Mouse (Mus musculus): ENCODE results near the gene Gm38431. TPM values are rescaled to one million over a fixed set of nuclear protein-coding genes. Genes with fewer than 3 reads are reported as not detected.
A peak's percentile ranks its signal among the peaks of the same experiment; 100 is the strongest.
"Not testable (repeated sequence)": the region's sequence is repeated elsewhere in the genome, so short reads cannot be mapped to it uniquely, and the experiment has no call there.

The Gm38431 gene
- polyA plus RNA-seq, 1 experiment from 2014 or later = 1.2 TPM

DNA sequence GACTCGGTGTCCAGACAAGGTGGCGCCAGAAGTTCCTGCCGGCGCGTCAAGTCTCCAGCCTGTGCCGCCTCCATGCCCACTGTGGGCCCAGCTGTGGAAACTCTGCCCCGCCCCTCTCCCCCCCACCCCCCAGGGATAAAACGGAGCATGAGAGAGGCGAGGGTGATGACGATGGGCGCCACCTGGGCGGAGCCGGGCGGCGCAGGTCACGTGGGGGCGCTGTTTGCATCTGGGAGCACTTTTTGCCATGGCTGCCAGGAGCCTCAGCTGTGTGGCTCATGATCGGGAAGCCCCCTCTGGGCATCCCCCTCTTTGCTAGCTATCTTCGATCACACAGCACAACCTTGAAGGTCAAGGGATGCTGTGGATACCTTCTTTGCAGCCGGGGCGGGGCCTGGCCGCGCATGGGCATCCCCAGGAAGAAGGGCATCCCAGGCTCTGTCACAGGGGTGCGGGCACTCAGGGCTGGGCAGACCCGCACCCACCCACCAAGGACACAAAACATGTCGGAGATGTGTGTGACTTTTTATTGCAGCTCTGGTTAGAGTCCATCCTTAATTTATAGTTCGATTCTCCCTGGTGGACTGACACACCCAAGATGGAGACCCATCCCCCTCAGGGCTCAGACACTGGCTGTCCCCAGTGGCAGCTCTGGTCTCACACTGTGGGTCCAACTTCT, 24.7 kb downstream of the Gm38431 start, which contains the start of gene Zglp1:
Gene Zglp1 (minus strand): TSS at position 88 of the 679 bp plus-strand sequence.
- Histone ChIP-seq H3K4me2 (ENCODE audit: low read depth, low read length) (no peak within 1 kb of the TSS), H3K27ac (ENCODE audit: low read length) (no peak within 1 kb of the TSS), H3K9me3 (ENCODE audit: control insufficient read depth, low read length) (no peaks in the 10 kb centered on the region), H3K27me3 (ENCODE audit: control insufficient read depth, insufficient read depth, low read depth, low read length) (no peaks in the 10 kb centered on the region), H3K4me1 (replicated peaks; ENCODE audit: control insufficient read depth, insufficient read depth, low read length) (no peaks in the 10 kb centered on the region; the same call in none of the 2 replicates), H3K9ac (ENCODE audit: low read length) (no peak within 1 kb of the TSS), H3K36me3 (ENCODE audit: control insufficient read depth, insufficient read depth, low read length) (peaks cover 12% of the 10 kb centered on the region), H3K4me3 (ENCODE audit: low read length) (no peak within 1 kb of the TSS)
- no peak for ATAC-seq (ENCODE audit: low read depth)
- 79% methylated on average over 27 of the region's 27 CpGs for WGBS

DNA sequence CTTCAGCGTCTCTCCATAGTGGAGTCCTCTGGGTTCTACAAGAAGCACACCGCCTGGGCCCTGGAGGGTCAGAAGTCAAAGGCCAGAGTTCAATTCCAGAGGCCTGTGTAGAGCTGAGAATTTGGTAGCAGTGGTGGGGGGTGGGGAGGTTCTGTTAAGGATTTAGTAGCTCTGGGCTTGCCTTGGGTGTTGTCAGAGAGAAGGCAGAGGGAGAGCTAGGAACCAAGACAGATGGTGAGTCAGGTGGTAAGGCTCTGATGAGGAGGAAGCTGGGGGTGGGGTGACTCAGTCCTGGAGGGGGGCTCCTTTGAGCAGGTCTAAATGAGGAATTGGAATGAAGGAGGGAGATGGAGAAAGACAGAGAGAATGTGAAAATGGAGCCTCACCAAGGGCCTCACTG, 28.9 kb downstream of the Gm38431 start:
- Histone ChIP-seq H3K36me3 (ENCODE audit: control insufficient read depth, insufficient read depth, low read length) (peaks cover 12% of the 10 kb centered on the region), H3K9me3 (ENCODE audit: control insufficient read depth, low read length) (no peaks in the 10 kb centered on the region), H3K4me3 (ENCODE audit: low read length) (no peak overlapping the region), H3K27me3 (ENCODE audit: control insufficient read depth, insufficient read depth, low read depth, low read length) (no peaks in the 10 kb centered on the region), H3K27ac (ENCODE audit: low read length) (no peak overlapping the region), H3K9ac (ENCODE audit: low read length) (no peak overlapping the region), H3K4me2 (ENCODE audit: low read depth, low read length) (no peak overlapping the region), H3K4me1 (replicated peaks; ENCODE audit: control insufficient read depth, insufficient read depth, low read length) (no peaks in the 10 kb centered on the region)
- no peak for ATAC-seq (ENCODE audit: low read depth)
- WGBS = 87% methylated on average over 2 of the region's 2 CpGs

DNA sequence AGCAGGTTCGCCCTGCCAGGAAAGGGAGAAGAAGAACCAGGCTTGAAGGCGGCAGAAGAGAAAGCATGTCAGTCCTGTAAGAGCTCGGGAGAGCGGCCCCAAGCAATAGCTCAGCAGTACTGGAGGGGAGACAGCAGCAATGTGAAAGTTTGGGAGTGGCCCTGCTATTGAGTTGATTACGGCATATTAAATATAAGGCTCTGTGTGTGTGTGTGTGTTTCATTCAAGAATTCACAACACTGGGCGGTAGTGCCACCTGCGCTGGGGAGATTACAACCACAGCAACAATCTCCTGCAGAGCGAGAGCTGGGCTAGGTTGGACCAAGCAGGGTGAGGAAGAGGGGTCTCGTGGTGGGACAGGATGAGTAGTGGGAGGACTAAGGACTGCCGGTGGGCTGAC, 40.2 kb downstream of the Gm38431 start:
- Histone ChIP-seq H3K36me3 (ENCODE audit: control insufficient read depth, insufficient read depth, low read length) (no peaks in the 10 kb centered on the region), H3K9ac (ENCODE audit: low read length) (no peak overlapping the region), H3K27ac (ENCODE audit: low read length) (no peak overlapping the region), H3K4me3 (ENCODE audit: low read length) (no peak overlapping the region), H3K4me1 (replicated peaks; ENCODE audit: control insufficient read depth, insufficient read depth, low read length) (no peaks in the 10 kb centered on the region), H3K4me2 (ENCODE audit: low read depth, low read length) (no peak overlapping the region), H3K27me3 (ENCODE audit: control insufficient read depth, insufficient read depth, low read depth, low read length) (no peaks in the 10 kb centered on the region), H3K9me3 (ENCODE audit: control insufficient read depth, low read length) (no peaks in the 10 kb centered on the region)
- no peak for ATAC-seq (ENCODE audit: low read depth)
- WGBS = 48% methylated on average over 10 of the region's 10 CpGs

DNA sequence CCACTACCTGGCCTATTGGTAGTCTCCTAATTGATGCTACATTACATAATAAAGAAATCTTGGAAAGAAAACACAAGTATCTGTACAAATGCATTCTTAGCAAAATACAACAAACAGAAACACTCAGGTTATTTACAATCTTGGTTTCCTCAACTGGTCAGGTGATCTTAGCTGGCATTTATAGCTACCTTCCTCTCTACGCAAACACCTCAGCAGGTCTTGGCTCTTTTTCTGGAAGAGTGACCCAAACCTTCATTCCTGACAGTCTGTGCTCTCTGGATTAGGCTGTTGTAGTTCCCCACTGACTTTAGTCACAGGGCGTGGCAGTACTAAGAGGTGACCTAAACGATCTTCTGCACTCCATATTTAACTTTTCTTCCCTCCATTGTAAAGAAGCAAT, 46.6 kb downstream of the Gm38431 start:
- no peaks in the 10 kb centered on the region for H3K4me1 ChIP-seq (replicated peaks; ENCODE audit: control insufficient read depth, insufficient read depth, low read length)
- no peaks in the 10 kb centered on the region for H3K9me3 ChIP-seq (ENCODE audit: control insufficient read depth, low read length)
- H3K27ac ChIP-seq (ENCODE audit: low read length) = no peak overlapping the region
- no peaks in the 10 kb centered on the region for H3K36me3 ChIP-seq (ENCODE audit: control insufficient read depth, insufficient read depth, low read length)
- H3K27me3 ChIP-seq (ENCODE audit: control insufficient read depth, insufficient read depth, low read depth, low read length) = peaks cover 2% of the 10 kb centered on the region; the same call in 1 of the 2 replicates
- no peak overlapping the region for H3K4me2 ChIP-seq (ENCODE audit: low read depth, low read length)
- no peak overlapping the region for H3K9ac ChIP-seq (ENCODE audit: low read length)
- WGBS = 66% methylated on average over 3 of the region's 3 CpGs
- ATAC-seq (ENCODE audit: low read depth) = no peak
- H3K4me3 ChIP-seq (ENCODE audit: low read length) = no peak overlapping the region

DNA sequence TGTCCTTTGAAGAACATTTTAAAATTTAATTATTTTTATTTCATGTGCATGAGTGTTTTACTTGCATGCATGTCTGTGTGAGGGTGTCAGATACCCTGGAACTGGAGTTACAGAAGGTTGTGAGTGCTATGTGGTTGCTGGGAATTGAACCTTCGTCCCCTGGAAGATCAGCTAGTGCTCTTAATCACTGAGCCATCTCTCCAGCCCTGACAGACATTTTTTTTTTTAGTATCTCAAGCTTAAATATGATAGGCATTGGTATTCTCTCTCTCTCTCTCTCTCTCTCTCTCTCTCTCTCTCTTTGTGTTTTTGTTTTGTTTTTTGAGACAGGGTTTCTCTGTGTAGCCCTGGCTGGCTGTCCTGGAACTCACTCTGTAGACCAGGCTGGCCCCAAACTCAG, 47.0 kb downstream of the Gm38431 start:
- not testable (repeated sequence) for H3K27me3 ChIP-seq (ENCODE audit: control insufficient read depth, insufficient read depth, low read depth, low read length); H3K9ac ChIP-seq (ENCODE audit: low read length); H3K4me1 ChIP-seq (replicated peaks; ENCODE audit: control insufficient read depth, insufficient read depth, low read length); H3K36me3 ChIP-seq (ENCODE audit: control insufficient read depth, insufficient read depth, low read length); H3K27ac ChIP-seq (ENCODE audit: low read length); H3K9me3 ChIP-seq (ENCODE audit: control insufficient read depth, low read length); H3K4me2 ChIP-seq (ENCODE audit: low read depth, low read length); H3K4me3 ChIP-seq (ENCODE audit: low read length); ATAC-seq (ENCODE audit: low read depth)
- WGBS = 36% methylated on average over 1 of the region's 1 CpGs

DNA sequence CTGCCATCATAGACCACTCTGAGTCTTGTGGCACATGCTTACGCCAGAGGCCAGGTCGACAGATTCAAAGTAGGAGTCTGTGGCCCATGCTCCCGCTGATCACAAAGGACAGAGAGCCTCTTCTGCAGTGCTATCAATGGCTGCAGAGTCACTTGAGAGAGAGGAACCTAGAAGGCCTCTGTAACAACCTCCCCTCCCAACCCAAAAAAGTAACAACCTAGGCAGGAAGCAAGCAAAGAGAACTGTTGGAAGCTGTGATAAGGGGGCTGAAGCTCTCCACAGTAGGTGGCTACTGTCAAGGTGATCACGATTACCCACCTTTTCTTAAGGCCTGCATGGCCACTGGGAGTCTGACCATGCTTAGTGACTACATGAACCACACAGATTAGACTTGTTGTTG, 48.2 kb downstream of the Gm38431 start:
- Histone ChIP-seq H3K4me1 (replicated peaks; ENCODE audit: control insufficient read depth, insufficient read depth, low read length) (no peaks in the 10 kb centered on the region), H3K9ac (ENCODE audit: low read length) (no peak overlapping the region), H3K4me3 (ENCODE audit: low read length) (no peak overlapping the region), H3K36me3 (ENCODE audit: control insufficient read depth, insufficient read depth, low read length) (no peaks in the 10 kb centered on the region), H3K27me3 (ENCODE audit: control insufficient read depth, insufficient read depth, low read depth, low read length) (peaks cover 8% of the 10 kb centered on the region), H3K4me2 (ENCODE audit: low read depth, low read length) (no peak overlapping the region), H3K9me3 (ENCODE audit: control insufficient read depth, low read length) (no peaks in the 10 kb centered on the region), H3K27ac (ENCODE audit: low read length) (no peak overlapping the region)
- no peak for ATAC-seq (ENCODE audit: low read depth)
- WGBS = 77% methylated on average over 4 of the region's 4 CpGs

DNA sequence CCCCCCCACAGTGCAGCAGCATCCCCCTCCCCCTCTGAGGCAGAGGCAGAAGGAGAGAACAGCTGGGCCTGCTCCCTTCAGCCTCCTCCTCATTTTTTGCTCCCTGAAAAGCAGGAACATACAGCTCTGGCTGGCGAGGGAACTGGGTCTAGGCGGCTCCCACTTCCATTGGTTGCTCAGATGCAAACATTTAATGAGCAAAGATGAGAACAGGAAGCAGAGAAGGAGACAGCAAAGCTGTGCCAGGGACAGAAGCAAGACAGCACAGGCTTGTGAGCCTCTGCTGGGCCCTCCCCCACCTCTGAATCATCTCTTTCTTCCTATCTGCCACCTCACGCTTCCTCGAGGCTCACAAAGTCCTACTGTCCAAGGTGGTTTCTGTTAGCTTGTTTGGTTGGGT, 50.5 kb downstream of the Gm38431 start:
- no peaks in the 10 kb centered on the region for H3K36me3 ChIP-seq (ENCODE audit: control insufficient read depth, insufficient read depth, low read length)
- no peak overlapping the region for H3K27ac ChIP-seq (ENCODE audit: low read length)
- no peak overlapping the region for H3K4me2 ChIP-seq (ENCODE audit: low read depth, low read length)
- no peak overlapping the region for H3K9ac ChIP-seq (ENCODE audit: low read length)
- no peak overlapping the region for H3K4me3 ChIP-seq (ENCODE audit: low read length)
- H3K9me3 ChIP-seq (ENCODE audit: control insufficient read depth, low read length) = no peaks in the 10 kb centered on the region
- WGBS = 37% methylated on average over 4 of the region's 4 CpGs
- no peak for ATAC-seq (ENCODE audit: low read depth)
- peaks cover 13% of the 10 kb centered on the region for H3K4me1 ChIP-seq (replicated peaks; ENCODE audit: control insufficient read depth, insufficient read depth, low read length)
- H3K27me3 ChIP-seq (ENCODE audit: control insufficient read depth, insufficient read depth, low read depth, low read length) = peaks cover 31% of the 10 kb centered on the region

DNA sequence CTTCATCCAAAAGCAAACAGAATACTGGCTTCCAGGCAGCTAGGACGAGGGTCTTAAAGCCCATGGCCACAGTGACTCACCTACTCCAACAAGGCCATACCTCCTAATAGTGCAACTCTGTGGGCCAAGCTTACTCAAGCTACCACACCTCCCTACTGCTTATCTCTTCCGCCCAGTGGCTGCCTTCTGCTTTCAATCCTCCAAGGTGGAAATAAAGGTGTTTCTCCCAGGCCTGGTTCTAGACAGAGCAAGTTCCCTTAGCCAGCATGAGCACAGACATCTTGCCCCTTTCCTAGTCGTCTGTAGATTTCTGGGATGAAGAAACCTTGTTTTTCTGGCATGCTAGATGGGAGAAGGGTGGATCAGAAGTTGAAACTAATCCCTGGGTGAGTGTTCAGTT, 52.0 kb downstream of the Gm38431 start:
- H3K27ac ChIP-seq (ENCODE audit: low read length) = no peak overlapping the region
- no peaks in the 10 kb centered on the region for H3K9me3 ChIP-seq (ENCODE audit: control insufficient read depth, low read length)
- ATAC-seq (ENCODE audit: low read depth) = no peak
- peaks cover 46% of the 10 kb centered on the region for H3K27me3 ChIP-seq (ENCODE audit: control insufficient read depth, insufficient read depth, low read depth, low read length)
- 65% methylated on average over 3 of the region's 3 CpGs for WGBS
- H3K36me3 ChIP-seq (ENCODE audit: control insufficient read depth, insufficient read depth, low read length) = no peaks in the 10 kb centered on the region
- H3K4me1 ChIP-seq (replicated peaks; ENCODE audit: control insufficient read depth, insufficient read depth, low read length) = peaks cover 15% of the 10 kb centered on the region
- H3K4me3 ChIP-seq (ENCODE audit: low read length) = no peak overlapping the region
- H3K9ac ChIP-seq (ENCODE audit: low read length) = no peak overlapping the region
- H3K4me2 ChIP-seq (ENCODE audit: low read depth, low read length) = no peak overlapping the region

DNA sequence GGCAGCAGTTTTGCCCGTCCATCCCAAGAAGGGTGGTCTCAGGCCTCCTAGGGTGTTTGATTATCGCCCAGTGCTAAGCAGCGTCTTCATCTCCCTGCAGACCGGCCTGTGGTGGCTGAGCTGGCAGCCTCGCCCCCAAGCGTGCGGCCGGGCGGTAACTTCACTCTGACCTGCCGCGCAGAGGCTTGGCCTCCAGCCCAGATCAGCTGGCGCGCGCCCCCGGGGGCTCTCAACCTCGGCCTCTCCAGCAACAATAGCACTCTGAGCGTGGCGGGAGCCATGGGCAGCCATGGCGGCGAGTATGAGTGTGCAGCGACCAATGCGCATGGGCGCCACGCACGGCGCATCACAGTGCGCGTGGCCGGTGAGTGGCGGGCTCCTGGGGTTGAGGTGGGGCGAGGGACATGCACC, 54.3 kb downstream of the Gm38431 start:
- H3K27me3 ChIP-seq (ENCODE audit: control insufficient read depth, insufficient read depth, low read depth, low read length) = peaks cover 67% of the 10 kb centered on the region
- WGBS = 4% methylated on average over 30 of the region's 31 CpGs
- H3K4me2 ChIP-seq (ENCODE audit: low read depth, low read length) = peak overlapping the region; percentile 71
- peak overlapping the region; percentile 48 for H3K4me3 ChIP-seq (ENCODE audit: low read length)
- H3K4me1 ChIP-seq (replicated peaks; ENCODE audit: control insufficient read depth, insufficient read depth, low read length) = peaks cover 24% of the 10 kb centered on the region
- H3K27ac ChIP-seq (ENCODE audit: low read length) = peak overlapping the region; percentile 22; the same call in 1 of the 2 replicates
- ATAC-seq (ENCODE audit: low read depth) = peak; percentile 70
- H3K9me3 ChIP-seq (ENCODE audit: control insufficient read depth, low read length) = no peaks in the 10 kb centered on the region
- no peaks in the 10 kb centered on the region for H3K36me3 ChIP-seq (ENCODE audit: control insufficient read depth, insufficient read depth, low read length)
- peak overlapping the region; percentile 59 for H3K9ac ChIP-seq (ENCODE audit: low read length)

Data from lung, embryonic 16.5 days (tissue).